Mouse (Mus musculus) lung, postnatal 0 days (tissue): ENCODE data around the gene Patj. TPM values are rescaled to one million over a fixed set of nuclear protein-coding genes. Genes with fewer than 3 reads are reported as not detected.
A peak's percentile ranks its signal among the peaks of the same experiment; 100 is the strongest.
"Not testable (repeated sequence)": the region's sequence is repeated elsewhere in the genome, so short reads cannot be mapped to it uniquely, and the experiment has no call there.

ENCODE experiments used
- ATAC-seq: fragments of 200-750 bp; cut with Nextera tagmentation; 2 replicates; pipeline ENCODE4 v1.8.0; 2017; ENCODE audit warnings: moderate library complexity
- DNase-seq: peaks from one replicate; pipeline ENCODE4 v3.0.0-alpha.2; 2016; ENCODE audit warnings: low spot score
- H3K27ac ChIP-seq: fragments of 300-500 bp; sonication (generic); 2 replicates; pipeline ENCODE4 v1.5.1; 2014; ENCODE audit warnings: antibody characterized with exemption, mild to moderate bottlenecking, low read length, mixed read lengths
- H3K27me3 ChIP-seq: fragments of 300-500 bp; sonication (generic); replicated peaks from 2 replicates; pipeline ENCODE4 v1.6.1; 2014; ENCODE audit warnings: low read length, mixed read lengths; ENCODE audit not compliant: insufficient read depth
- H3K36me3 ChIP-seq: fragments of 300-500 bp; sonication (generic); 2 replicates; pipeline ENCODE4 v1.6.1; 2014; ENCODE audit warnings: low read length, mixed read lengths; ENCODE audit not compliant: insufficient read depth
- H3K4me1 ChIP-seq: fragments of 300-500 bp; sonication (generic); 2 replicates; pipeline ENCODE4 v1.6.1; 2014; ENCODE audit warnings: antibody characterized with exemption, low read depth, low read length, mixed read lengths; ENCODE audit not compliant: insufficient read depth
- H3K4me2 ChIP-seq: fragments of 300-500 bp; sonication (generic); replicated peaks from 2 replicates; pipeline ENCODE4 v1.6.1; 2014; ENCODE audit warnings: low read depth, mild to moderate bottlenecking, low read length, moderate library complexity, mixed read lengths
- H3K4me3 ChIP-seq: fragments of 300-500 bp; sonication (generic); 2 replicates; pipeline ENCODE4 v1.5.1; 2014; ENCODE audit warnings: low read depth, low read length
- H3K9ac ChIP-seq: fragments of 300-500 bp; sonication (generic); replicated peaks from 2 replicates; pipeline ENCODE4 v1.6.1; 2014; ENCODE audit warnings: low read depth, mild to moderate bottlenecking
- H3K9me3 ChIP-seq: fragments of 300-500 bp; sonication (generic); 2 replicates; pipeline ENCODE4 v1.6.1; 2016; ENCODE audit warnings: low read length, mixed read lengths
- CTCF ChIP-seq: IDR thresholded peaks from 2 replicates; pipeline ENCODE4 v1.5.1; 2016; ENCODE audit warnings: antibody characterized with exemption, mild to moderate bottlenecking
- EP300 ChIP-seq: IDR thresholded peaks from 2 replicates; pipeline ENCODE4 v1.6.1; 2016; ENCODE audit warnings: antibody characterized with exemption, mild to moderate bottlenecking, control low read depth
- WGBS: fragments of 180-500 bp; shearing (Covaris S2); extraction: QIAGEN DNeasy Blood & Tissue Kit; methylation state at CpG from one replicate; pipeline ENCODE4 v1.1.7; 2014; 5-methylcytosine and 5-hydroxymethylcytosine counted together
- polyA plus RNA-seq: library from polyadenylated mRNA; unstranded; fragments of >200 nt; fragmentation: Nextera tagmentation; extraction: Ambion mirVana; gene quantifications from 2 replicates; pipeline ENCODE4 v1.2.1, GENCODE M21; 2015

Patj gene
- polyA plus RNA-seq, 1 experiment from 2014 or later = 13.4 TPM

GRCm38 (mm10) chr4:98614395-98614794 is 218.8 kb downstream of the Patj start:
- ATAC-seq (no peak), DNase-seq (no peak)
- no peaks in the 10 kb centered on the region for H3K27me3 ChIP-seq
- no peak overlapping the region for H3K27ac ChIP-seq
- H3K9ac ChIP-seq = no peak overlapping the region
- no peaks in the 10 kb centered on the region for H3K4me1 ChIP-seq
- no peaks in the 10 kb centered on the region for H3K9me3 ChIP-seq
- H3K36me3 ChIP-seq = no peaks in the 10 kb centered on the region
- H3K4me3 ChIP-seq = no peak overlapping the region
- no peak overlapping the region for H3K4me2 ChIP-seq
- WGBS = 66% methylated on average over 3 of the region's 3 CpGs
- TF ChIP-seq CTCF (no peak), EP300 (no peak)

GRCm38 (mm10) chr4:98619199-98619598 is 223.6 kb downstream of the Patj start:
- DNase-seq (no peak), ATAC-seq (no peak)
- Histone ChIP-seq H3K36me3 (no peaks in the 10 kb centered on the region), H3K27me3 (no peaks in the 10 kb centered on the region), H3K9me3 (no peaks in the 10 kb centered on the region), H3K4me3 (no peak overlapping the region), H3K4me2 (no peak overlapping the region), H3K27ac (no peak overlapping the region), H3K9ac (no peak overlapping the region), H3K4me1 (0 out of 2 replicates have a peak, but pooled peaks cover 2% of the 10 kb centered on the region)
- WGBS = 82% methylated on average over 6 of the region's 6 CpGs
- TF ChIP-seq EP300 (no peak), CTCF (no peak)

- no peak overlapping the region for H3K4me2 ChIP-seq
- no peaks in the 10 kb centered on the region for H3K9me3 ChIP-seq
- no peak for ATAC-seq
- H3K9ac ChIP-seq = no peak overlapping the region
- H3K36me3 ChIP-seq = no peaks in the 10 kb centered on the region
- WGBS = 75% methylated on average over 9 of the region's 9 CpGs
- H3K27me3 ChIP-seq = no peaks in the 10 kb centered on the region
- H3K27ac ChIP-seq = no peak overlapping the region
- no peak for DNase-seq
- no peak overlapping the region for H3K4me3 ChIP-seq
- 0 out of 2 replicates have a peak, but pooled peaks cover 2% of the 10 kb centered on the region for H3K4me1 ChIP-seq
- TF ChIP-seq CTCF (no peak), EP300 (no peak)
Observed at GRCm38 (mm10) chr4:98620986-98621784, 225.6 kb downstream of the Patj start.

- WGBS = 57% methylated on average over 1 of the region's 1 CpGs
Observed at GRCm38 (mm10) chr4:98622180-98622579, 226.6 kb downstream of the Patj start.

GRCm38 (mm10) chr4:98622996-98623673 is 227.6 kb downstream of the Patj start:
- no peak for TF ChIP-seq EP300
- peak; percentile 32 for TF ChIP-seq CTCF
- H3K9me3 ChIP-seq = no peaks in the 10 kb centered on the region
- no peak overlapping the region for H3K9ac ChIP-seq
- H3K27me3 ChIP-seq = no peaks in the 10 kb centered on the region
- ATAC-seq (no peak), DNase-seq (no peak)
- no peak overlapping the region for H3K4me2 ChIP-seq
- 45% methylated on average over 3 of the region's 3 CpGs for WGBS
- H3K4me1 ChIP-seq = 0 out of 2 replicates have a peak, but pooled peaks cover 2% of the 10 kb centered on the region
- H3K4me3 ChIP-seq = no peak overlapping the region
- no peak overlapping the region for H3K27ac ChIP-seq
- H3K36me3 ChIP-seq = no peaks in the 10 kb centered on the region

More at GRCm38 (mm10) chr4:98622180-98622579, 226.6 kb downstream of the Patj start:
- ATAC-seq = no peak
- Histone ChIP-seq H3K9me3 (no peaks in the 10 kb centered on the region), H3K27me3 (no peaks in the 10 kb centered on the region), H3K27ac (no peak overlapping the region), H3K4me1 (0 out of 2 replicates have a peak, but pooled peaks cover 2% of the 10 kb centered on the region), H3K4me2 (no peak overlapping the region), H3K4me3 (no peak overlapping the region), H3K9ac (no peak overlapping the region), H3K36me3 (no peaks in the 10 kb centered on the region)
- no peak for DNase-seq
- no peak for TF ChIP-seq EP300
- no peak for TF ChIP-seq CTCF

- 91% methylated on average over 6 of the region's 6 CpGs for WGBS
- no peak for ATAC-seq
- no peaks in the 10 kb centered on the region for H3K36me3 ChIP-seq
- H3K27ac ChIP-seq = no peak overlapping the region
- TF ChIP-seq CTCF (no peak), EP300 (no peak)
- no peak overlapping the region for H3K4me3 ChIP-seq
- H3K9me3 ChIP-seq = no peaks in the 10 kb centered on the region
- no peaks in the 10 kb centered on the region for H3K27me3 ChIP-seq
- H3K4me2 ChIP-seq = no peak overlapping the region
- H3K4me1 ChIP-seq = no peaks in the 10 kb centered on the region
- DNase-seq = no peak
- H3K9ac ChIP-seq = no peak overlapping the region
Observed at GRCm38 (mm10) chr4:98628286-98628685, 232.7 kb downstream of the Patj start.

GRCm38 (mm10) chr4:98629217-98629616 is 233.6 kb downstream of the Patj start:
- H3K9ac ChIP-seq, H3K27ac ChIP-seq, DNase-seq, H3K4me2 ChIP-seq, H3K9me3 ChIP-seq, H3K36me3 ChIP-seq, ATAC-seq, H3K4me3 ChIP-seq, H3K27me3 ChIP-seq, H3K4me1 ChIP-seq: not testable (repeated sequence)
